Mouse (Mus musculus) liver, embryonic 14.5 days (tissue): ENCODE results near the gene Kcnab2.

Experiments used
- CTCF ChIP-seq: IDR thresholded peaks from 2 replicates; pipeline ENCODE4 v1.5.1; 2016; ENCODE audit warnings: antibody characterized with exemption, low read depth, control low read depth
- EP300 ChIP-seq: IDR thresholded peaks from 2 replicates; pipeline ENCODE4 v1.6.1; 2016; ENCODE audit warnings: antibody characterized with exemption, low read depth

DNA sequence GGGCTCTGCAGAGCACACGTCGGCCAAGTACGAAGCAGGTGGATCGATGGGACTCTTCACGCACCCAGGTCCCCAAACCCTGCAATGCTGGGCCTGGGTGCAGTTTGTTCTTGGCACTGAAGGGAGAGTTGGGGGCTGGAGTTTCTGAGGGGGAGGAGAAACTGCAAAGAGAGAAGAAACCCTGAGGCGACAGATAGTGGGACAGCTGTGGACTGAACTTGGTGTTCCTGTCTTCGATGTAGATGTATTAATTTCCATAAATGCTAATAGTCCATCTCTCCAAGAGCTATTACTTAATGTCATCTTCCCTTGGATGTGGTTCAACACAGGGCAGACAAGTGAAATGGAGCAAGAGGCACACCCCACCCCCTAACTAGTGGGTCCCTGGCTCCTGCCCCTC, 1.7 kb downstream of the Kcnab2 start:
- TF ChIP-seq EP300 (no peak), CTCF (no peak)
